Mouse (Mus musculus) forebrain, embryonic 16.5 days (tissue): ENCODE measurements at regions not wholly inside any gene's neighbourhood (a gene's known extent, or its start where the extent isn't known, plus 50 kb on each side); places are given as distances from the start of the nearest gene placed in this dataset.

Experiments used
- ATAC-seq: fragments of 200-750 bp; cut with Nextera tagmentation; 2 replicates; pipeline ENCODE4 v1.8.0; 2017; ENCODE audit warnings: mild to moderate bottlenecking, moderate library complexity
- H3K27ac ChIP-seq: fragments of 300-500 bp; sonication (generic); 2 replicates; pipeline ENCODE4 v1.5.1; 2014; ENCODE audit warnings: low read length, control low read depth
- H3K27me3 ChIP-seq: fragments of 300-500 bp; sonication (generic); replicated peaks from 2 replicates; pipeline ENCODE4 v1.6.1; 2014; ENCODE audit warnings: low read length; ENCODE audit not compliant: control insufficient read depth, insufficient read depth
- H3K36me3 ChIP-seq: fragments of 300-500 bp; sonication (generic); 2 replicates; pipeline ENCODE4 v1.6.1; 2014; ENCODE audit not compliant: control insufficient read depth, insufficient read depth
- H3K4me1 ChIP-seq: fragments of 300-500 bp; sonication (generic); replicated peaks from 2 replicates; pipeline ENCODE4 v1.6.1; 2014; ENCODE audit warnings: low read length; ENCODE audit not compliant: control insufficient read depth, insufficient read depth
- H3K4me2 ChIP-seq: fragments of 300-500 bp; sonication (generic); 2 replicates; pipeline ENCODE4 v1.6.1; 2014; ENCODE audit warnings: mild to moderate bottlenecking, low read length, control low read depth
- H3K4me3 ChIP-seq: fragments of 300-500 bp; sonication (generic); replicated peaks from 2 replicates; pipeline ENCODE4 v1.5.1; 2014; ENCODE audit warnings: mild to moderate bottlenecking, low read length, control low read depth
- H3K9ac ChIP-seq: fragments of 300-500 bp; sonication (generic); replicated peaks from 2 replicates; pipeline ENCODE4 v1.6.1; 2014; ENCODE audit warnings: low read depth, low read length, control low read depth
- H3K9me3 ChIP-seq: fragments of 300-500 bp; sonication (generic); 2 replicates; pipeline ENCODE4 v1.6.1; 2016; ENCODE audit warnings: low read length; ENCODE audit not compliant: control insufficient read depth
- WGBS: fragments of 180-500 bp; shearing (Covaris S2); extraction: QIAGEN DNeasy Blood & Tissue Kit; methylation state at CpG from one replicate; pipeline ENCODE4 v1.1.7; 2014; 5-methylcytosine and 5-hydroxymethylcytosine counted together

- no peak for ATAC-seq
- H3K9ac ChIP-seq, result no peak overlapping the region
- WGBS, result 76% methylated on average over 4 of the region's 4 CpGs
These were observed 298.5 kb downstream of the Gm49356 start for GRCm38 (mm10) chr15:59187566-59187965.

GRCm38 (mm10) chr15:59188371-59188770, 299.3 kb downstream of the Gm49356 start:
- 0 out of 2 replicates have a peak, but pooled peaks have one; percentile 10 for ATAC-seq

More at GRCm38 (mm10) chr15:59187566-59187965, 298.5 kb downstream of the Gm49356 start:
- H3K36me3 ChIP-seq, result no peaks in the 10 kb centered on the region
- H3K27me3 ChIP-seq, result no peaks in the 10 kb centered on the region
- no peak overlapping the region for H3K27ac ChIP-seq
- no peak overlapping the region for H3K4me2 ChIP-seq
- no peak overlapping the region for H3K4me3 ChIP-seq
- no peaks in the 10 kb centered on the region for H3K9me3 ChIP-seq
- no peaks in the 10 kb centered on the region for H3K4me1 ChIP-seq

DNA sequence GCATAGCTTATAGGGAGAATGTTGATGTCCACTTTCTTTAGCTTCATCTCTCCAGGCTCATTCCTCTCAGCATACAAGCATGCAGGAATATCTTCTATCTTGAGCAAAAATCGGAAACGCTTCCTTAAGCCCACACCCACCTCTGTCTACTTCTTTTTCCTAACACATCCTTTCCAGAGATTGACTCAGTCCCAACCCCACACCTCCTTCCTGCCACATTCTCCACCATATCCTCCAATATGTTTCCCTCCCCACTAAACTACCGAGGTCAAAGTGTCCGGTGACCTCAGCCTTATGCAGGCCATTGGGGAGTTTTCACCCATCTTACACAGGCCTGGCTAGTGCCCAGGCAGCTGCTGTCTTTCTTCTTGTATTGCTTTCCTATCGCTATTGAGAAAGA, 301.4 kb downstream of the Gm49356 start:
- H3K27me3 ChIP-seq, result no peaks in the 10 kb centered on the region
- H3K4me2 ChIP-seq, result no peak overlapping the region
- no peak overlapping the region for H3K9ac ChIP-seq
- no peak overlapping the region for H3K4me3 ChIP-seq
- 95% methylated on average over 5 of the region's 5 CpGs for WGBS
- no peaks in the 10 kb centered on the region for H3K9me3 ChIP-seq
- H3K4me1 ChIP-seq, result no peaks in the 10 kb centered on the region
- no peak overlapping the region for H3K27ac ChIP-seq
- ATAC-seq, result no peak
- no peaks in the 10 kb centered on the region for H3K36me3 ChIP-seq

More at GRCm38 (mm10) chr15:59188371-59188770, 299.3 kb downstream of the Gm49356 start:
- no peak overlapping the region for H3K4me3 ChIP-seq
- H3K27ac ChIP-seq, result no peak overlapping the region
- H3K27me3 ChIP-seq, result no peaks in the 10 kb centered on the region
- no peak overlapping the region for H3K4me2 ChIP-seq
- H3K36me3 ChIP-seq, result no peaks in the 10 kb centered on the region
- H3K9me3 ChIP-seq, result no peaks in the 10 kb centered on the region
- WGBS, result 19% methylated on average over 4 of the region's 4 CpGs
- no peak overlapping the region for H3K9ac ChIP-seq
- H3K4me1 ChIP-seq, result no peaks in the 10 kb centered on the region

GRCm38 (mm10) chr15:59194421-59194820, 305.3 kb downstream of the Gm49356 start:
- WGBS, result 54% methylated on average over 10 of the region's 10 CpGs
- Histone ChIP-seq H3K9me3 (no peaks in the 10 kb centered on the region), H3K9ac (no peak overlapping the region), H3K4me2 (no peak overlapping the region), H3K27ac (no peak overlapping the region), H3K4me3 (no peak overlapping the region), H3K4me1 (peaks cover 10% of the 10 kb centered on the region), H3K27me3 (no peaks in the 10 kb centered on the region), H3K36me3 (no peaks in the 10 kb centered on the region)
- ATAC-seq, result peak; percentile 27; the same call in 1 of the 2 replicates

DNA sequence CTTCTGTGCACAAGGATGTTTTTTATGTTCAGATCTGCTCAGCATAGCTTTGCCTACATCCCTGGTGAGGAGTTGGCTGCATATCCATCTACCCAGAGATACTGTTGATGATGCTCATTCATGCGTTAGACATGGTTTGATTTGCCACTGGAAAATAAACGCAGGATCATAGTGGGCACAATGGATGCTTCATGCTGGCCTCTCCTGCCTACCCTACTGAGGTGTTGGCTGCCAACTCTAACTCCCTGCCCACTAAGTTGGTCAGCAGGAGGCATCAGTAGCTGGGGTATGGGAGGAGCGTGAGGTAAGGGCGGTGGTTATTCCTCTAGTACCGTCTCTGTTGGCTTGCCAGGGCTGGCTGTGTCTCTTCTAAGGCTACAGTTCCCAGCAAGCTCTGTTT, 307.3 kb downstream of the Gm49356 start:
- H3K4me3 ChIP-seq, result no peak overlapping the region
- 76% methylated on average over 5 of the region's 5 CpGs for WGBS
- H3K9me3 ChIP-seq, result no peaks in the 10 kb centered on the region
- H3K4me1 ChIP-seq, result peaks cover 10% of the 10 kb centered on the region
- H3K4me2 ChIP-seq, result no peak overlapping the region
- H3K36me3 ChIP-seq, result no peaks in the 10 kb centered on the region
- no peak for ATAC-seq
- H3K9ac ChIP-seq, result no peak overlapping the region
- H3K27ac ChIP-seq, result no peak overlapping the region
- H3K27me3 ChIP-seq, result no peaks in the 10 kb centered on the region

GRCm38 (mm10) chr15:59197455-59198391, 308.6 kb downstream of the Gm49356 start:
- Histone ChIP-seq H3K36me3 (no peaks in the 10 kb centered on the region), H3K27me3 (no peaks in the 10 kb centered on the region), H3K9ac (no peak overlapping the region), H3K4me1 (peaks cover 10% of the 10 kb centered on the region), H3K27ac (peak overlapping the region; percentile 51), H3K9me3 (no peaks in the 10 kb centered on the region), H3K4me2 (no peak overlapping the region), H3K4me3 (no peak overlapping the region)
- WGBS, result 7% methylated on average over 7 of the region's 7 CpGs
- peak; percentile 64 for ATAC-seq

GRCm38 (mm10) chr15:59201386-59201785, 312.3 kb downstream of the Gm49356 start:
- Histone ChIP-seq H3K9me3 (no peaks in the 10 kb centered on the region), H3K27ac (no peak overlapping the region), H3K4me2 (no peak overlapping the region), H3K9ac (no peak overlapping the region), H3K27me3 (no peaks in the 10 kb centered on the region), H3K4me1 (peaks cover 10% of the 10 kb centered on the region), H3K4me3 (no peak overlapping the region), H3K36me3 (no peaks in the 10 kb centered on the region)
- no peak for ATAC-seq
- 75% methylated on average over 7 of the region's 7 CpGs for WGBS

DNA sequence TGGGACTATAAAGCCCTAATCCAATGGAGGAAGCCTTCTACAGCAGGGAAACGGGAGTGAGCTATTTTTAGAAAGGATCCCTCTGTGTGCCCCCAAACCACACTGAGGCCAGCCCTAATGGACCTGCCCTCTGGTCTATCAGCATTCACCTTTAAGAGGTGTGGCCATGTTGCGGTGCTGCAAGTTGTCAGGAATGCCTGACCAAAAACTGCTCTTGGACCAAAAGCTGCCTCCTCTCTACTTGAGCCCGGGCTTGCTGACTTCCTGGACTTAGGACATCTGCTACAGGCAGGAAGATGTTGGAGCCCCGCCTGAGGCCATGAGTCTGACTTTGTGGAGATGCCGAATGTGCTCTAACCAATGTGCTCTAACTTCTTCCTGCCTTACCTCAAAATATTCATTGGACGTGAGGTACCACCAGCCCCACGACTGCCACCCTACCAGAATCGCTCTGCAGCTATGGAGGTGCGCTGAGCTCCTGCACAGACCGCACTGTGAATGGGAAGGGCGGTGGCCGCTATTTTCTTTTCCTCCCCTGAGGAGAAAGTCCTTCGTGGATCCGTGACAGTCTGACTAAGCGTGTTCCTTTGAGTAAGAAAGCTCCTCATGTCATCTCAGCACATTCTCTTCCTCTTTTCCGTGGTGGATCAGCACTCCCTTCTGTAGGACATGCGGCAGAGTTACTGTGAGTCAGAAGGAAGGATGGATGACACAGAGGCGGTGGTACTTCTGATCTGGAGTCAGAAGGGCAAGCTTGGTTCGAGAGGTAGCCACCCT, 313.0 kb downstream of the Gm49356 start:
- peaks cover 10% of the 10 kb centered on the region for H3K4me1 ChIP-seq
- H3K9me3 ChIP-seq, result no peaks in the 10 kb centered on the region
- no peak for ATAC-seq
- no peaks in the 10 kb centered on the region for H3K36me3 ChIP-seq
- WGBS, result 88% methylated on average over 19 of the region's 19 CpGs
- no peak overlapping the region for H3K27ac ChIP-seq
- H3K4me3 ChIP-seq, result no peak overlapping the region
- H3K9ac ChIP-seq, result no peak overlapping the region
- no peak overlapping the region for H3K4me2 ChIP-seq
- H3K27me3 ChIP-seq, result no peaks in the 10 kb centered on the region

- no peak overlapping the region for H3K4me2 ChIP-seq
- peaks cover under 1% of the 10 kb centered on the region for H3K4me1 ChIP-seq
- H3K27me3 ChIP-seq, result no peaks in the 10 kb centered on the region
- no peak overlapping the region for H3K27ac ChIP-seq
- no peak overlapping the region for H3K4me3 ChIP-seq
- H3K9me3 ChIP-seq, result no peaks in the 10 kb centered on the region
- ATAC-seq, result no peak
- no peak overlapping the region for H3K9ac ChIP-seq
- H3K36me3 ChIP-seq, result no peaks in the 10 kb centered on the region
- 82% methylated on average over 17 of the region's 17 CpGs for WGBS
These were observed 314.2 kb downstream of the Gm49356 start for GRCm38 (mm10) chr15:59203097-59203849.
